Mouse (Mus musculus): Measurements from ENCODE around the gene Btbd19. TPM values are rescaled to one million over a fixed set of nuclear protein-coding genes. Genes with fewer than 3 reads are reported as not detected.

Gene Btbd19
- polyA plus RNA-seq, 1 experiment from 2014 or later = 4.8 TPM

DNA sequence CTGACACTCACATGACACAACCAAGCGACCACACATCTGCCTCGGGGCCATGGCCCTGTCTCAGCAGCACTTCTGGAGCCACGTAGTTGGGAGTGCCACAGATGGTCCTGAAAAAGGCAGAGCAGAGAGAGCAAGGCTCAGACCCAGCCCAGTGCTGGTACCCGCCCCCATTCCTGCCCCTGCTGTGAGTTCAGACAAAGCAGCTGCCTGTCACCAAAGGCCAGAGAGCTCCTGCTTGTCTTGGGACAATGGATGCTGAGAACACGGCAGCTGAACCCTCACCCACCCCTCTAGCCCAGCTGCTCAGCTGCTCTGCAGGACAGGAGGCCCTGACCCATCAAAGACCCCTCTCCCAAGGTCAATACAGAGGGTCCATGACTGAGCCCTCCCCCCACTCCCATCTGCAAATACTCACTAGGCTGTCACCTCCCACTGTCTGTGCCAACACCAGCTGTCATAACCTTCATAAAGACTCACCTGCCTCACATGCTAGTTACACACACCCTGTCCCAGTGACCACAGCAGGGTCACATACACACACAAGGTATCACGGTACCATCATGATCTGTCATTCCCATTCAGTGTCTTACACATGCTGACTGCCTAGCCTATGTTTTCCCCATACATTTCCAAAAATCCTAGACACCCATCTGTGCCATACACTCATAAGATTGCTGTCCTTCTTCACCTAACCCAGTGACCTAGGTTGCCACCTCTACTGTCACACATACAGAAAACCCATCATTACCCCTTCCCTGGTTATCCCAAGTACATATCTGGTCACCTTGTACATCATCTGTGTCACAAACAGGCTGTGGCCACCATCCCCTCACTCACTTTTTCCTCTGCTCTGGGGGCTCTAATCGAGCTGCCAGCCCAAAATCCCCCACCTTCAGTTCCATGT is 6.6 kb upstream of the Btbd19 start:
- peaks cover 64% of the 10 kb centered on the region for H3K4me1 ChIP-seq (replicated peaks)
- WGBS = 6% methylated on average over 7 of the region's 7 CpGs
- peaks cover 43% of the 10 kb centered on the region for H3K36me3 ChIP-seq
- H3K9me3 ChIP-seq = no peaks in the 10 kb centered on the region
- peak overlapping the region; percentile 95 for H3K4me3 ChIP-seq
- peak overlapping the region; percentile 93 for H3K27ac ChIP-seq
- peaks cover 32% of the 10 kb centered on the region for H3K27me3 ChIP-seq (ENCODE audit: insufficient read depth, poor library complexity, severe bottlenecking)
- DNase-seq (ENCODE audit: low spot score) = peak; percentile 92

DNA sequence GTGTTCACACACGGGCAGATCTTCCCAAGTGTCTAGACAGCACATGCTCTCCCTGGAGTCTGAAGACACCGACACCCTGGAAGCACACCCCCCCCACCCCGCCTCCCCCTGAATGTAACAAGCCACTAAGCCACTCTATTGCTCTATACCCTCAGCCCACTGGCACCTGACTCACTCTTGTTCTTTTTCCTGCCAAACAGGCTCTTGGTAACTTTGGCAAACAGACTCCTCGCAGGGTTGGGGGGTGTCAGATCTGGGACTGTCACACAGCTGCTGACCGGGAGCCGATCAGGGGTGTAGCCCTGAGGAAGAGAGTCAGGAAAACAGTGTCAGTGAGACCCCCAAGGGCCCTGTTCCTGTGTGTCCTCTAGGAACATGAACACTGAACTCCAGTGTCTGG is 5.7 kb upstream of the Btbd19 start:
- H3K27ac ChIP-seq = peak overlapping the region; percentile 93
- peaks cover 70% of the 10 kb centered on the region for H3K4me1 ChIP-seq (replicated peaks)
- 59% methylated on average over 6 of the region's 6 CpGs for WGBS
- H3K4me3 ChIP-seq = peak overlapping the region; percentile 95
- H3K27me3 ChIP-seq (ENCODE audit: insufficient read depth, poor library complexity, severe bottlenecking) = peaks cover 32% of the 10 kb centered on the region
- H3K9me3 ChIP-seq = no peaks in the 10 kb centered on the region
- no peak for DNase-seq (ENCODE audit: low spot score)
- H3K36me3 ChIP-seq = peaks cover 50% of the 10 kb centered on the region

DNA sequence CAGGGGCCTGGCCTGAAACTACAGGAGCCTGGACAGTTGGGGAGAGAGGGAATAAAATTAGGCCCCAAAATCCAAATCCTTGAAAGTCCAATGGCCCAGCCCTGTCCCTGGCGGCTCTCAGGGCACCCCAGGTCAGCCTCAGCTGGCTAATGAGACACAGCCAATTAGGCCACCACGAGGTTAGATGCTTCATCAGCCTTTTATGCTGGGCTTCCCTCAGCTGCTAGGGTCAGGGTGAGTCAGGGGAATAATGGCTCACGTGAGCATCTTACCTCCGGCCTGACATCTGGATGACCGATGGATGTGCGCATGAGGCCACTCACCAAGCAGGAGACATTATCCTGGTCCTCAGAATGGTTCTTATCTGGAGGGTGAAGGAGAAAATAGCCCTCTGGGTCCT is 5.3 kb upstream of the Btbd19 start:
- peaks cover 70% of the 10 kb centered on the region for H3K4me1 ChIP-seq (replicated peaks)
- H3K36me3 ChIP-seq = peaks cover 50% of the 10 kb centered on the region
- H3K4me3 ChIP-seq = peak overlapping the region; percentile 95
- 47% methylated on average over 6 of the region's 6 CpGs for WGBS
- peak; percentile 44 for DNase-seq (ENCODE audit: low spot score)
- peaks cover 32% of the 10 kb centered on the region for H3K27me3 ChIP-seq (ENCODE audit: insufficient read depth, poor library complexity, severe bottlenecking)
- H3K27ac ChIP-seq = peak overlapping the region; percentile 93
- H3K9me3 ChIP-seq = no peaks in the 10 kb centered on the region

DNA sequence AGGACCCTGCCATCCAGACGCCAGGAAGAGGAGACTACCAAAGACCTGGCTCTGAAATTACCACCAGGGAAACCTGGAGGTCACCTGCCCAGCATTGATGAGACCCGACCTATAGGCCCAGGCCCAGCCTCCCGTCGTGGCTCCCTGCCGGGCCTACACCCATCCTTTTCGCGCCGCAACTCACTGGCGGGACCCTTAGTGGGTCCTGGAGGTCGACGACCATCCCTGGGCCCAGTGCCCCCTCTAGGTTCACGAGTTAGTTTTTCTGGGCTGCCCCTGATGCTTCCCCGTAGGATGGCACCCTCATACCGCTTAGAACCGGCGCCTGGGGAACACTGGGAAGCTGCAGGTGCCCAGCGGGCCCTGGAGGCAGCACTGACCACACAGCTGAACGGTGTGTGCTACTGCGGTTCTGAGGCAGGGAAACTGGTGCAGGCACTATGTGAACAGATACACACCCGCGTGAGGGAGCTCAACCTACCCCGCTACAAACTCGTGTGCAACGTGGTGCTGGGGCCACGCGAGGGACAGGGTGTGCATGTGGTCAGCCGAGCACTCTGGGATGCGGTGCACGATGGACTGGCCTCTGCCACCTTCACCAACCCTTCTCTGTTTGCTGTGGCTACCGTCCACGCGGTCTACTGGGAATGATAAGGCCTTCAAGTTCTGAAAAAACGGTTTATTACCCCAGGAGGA is 2.6 kb upstream of the Btbd19 start:
- Histone ChIP-seq H3K27ac (peak overlapping the region; percentile 50), H3K36me3 (peaks cover 50% of the 10 kb centered on the region), H3K27me3 (ENCODE audit: insufficient read depth, poor library complexity, severe bottlenecking) (peaks cover 26% of the 10 kb centered on the region), H3K4me3 (no peak overlapping the region), H3K4me1 (replicated peaks) (peaks cover 77% of the 10 kb centered on the region), H3K9me3 (no peaks in the 10 kb centered on the region)
- DNase-seq (ENCODE audit: low spot score) = no peak
- 90% methylated on average over 33 of the region's 33 CpGs for WGBS

DNA sequence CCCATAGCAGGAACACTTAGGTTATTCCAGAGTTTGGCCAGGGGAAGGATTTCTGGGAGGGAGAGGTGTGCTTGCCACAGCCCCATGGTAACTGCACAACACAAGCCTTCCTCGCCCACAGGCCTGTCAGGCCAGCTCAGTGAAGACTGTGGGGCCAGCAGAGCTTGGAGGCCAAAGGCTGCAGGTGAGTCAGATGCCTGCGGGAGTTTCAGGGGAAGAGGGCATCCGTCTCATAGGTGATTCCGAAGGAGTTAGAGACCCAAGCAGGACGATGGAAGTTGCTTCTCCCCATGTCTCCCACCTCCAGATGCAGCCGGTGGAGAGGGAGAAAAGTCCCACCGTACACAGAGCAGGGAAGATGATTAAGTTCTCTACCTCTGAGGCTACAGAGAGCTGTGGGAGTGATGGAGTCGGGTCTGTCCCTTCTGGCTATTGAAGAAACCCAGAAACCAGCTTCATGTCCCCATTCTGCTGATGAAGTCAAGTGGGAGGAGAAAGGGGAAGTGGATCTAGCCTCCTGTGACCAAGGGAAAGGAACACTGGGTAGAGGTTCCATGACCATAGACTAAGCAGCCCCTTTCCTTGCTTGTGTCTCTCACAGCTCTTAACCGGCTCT is 1.3 kb upstream of the Btbd19 start, which contains the start of gene Tctex1d4:
Tctex1d4 (plus strand) TSS at position 120 of the 616 bp plus-strand sequence.
- Histone ChIP-seq H3K4me1 (replicated peaks) (peaks cover 63% of the 10 kb centered on the region), H3K27ac (peak within 1 kb of the TSS; percentile 87), H3K4me3 (peak within 1 kb of the TSS; percentile 14; the same call in 1 of the 2 replicates), H3K9me3 (no peaks in the 10 kb centered on the region), H3K27me3 (ENCODE audit: insufficient read depth, poor library complexity, severe bottlenecking) (peaks cover 13% of the 10 kb centered on the region), H3K36me3 (peaks cover 50% of the 10 kb centered on the region)
- no peak for DNase-seq (ENCODE audit: low spot score)
- WGBS = 82% methylated on average over 9 of the region's 9 CpGs

DNA sequence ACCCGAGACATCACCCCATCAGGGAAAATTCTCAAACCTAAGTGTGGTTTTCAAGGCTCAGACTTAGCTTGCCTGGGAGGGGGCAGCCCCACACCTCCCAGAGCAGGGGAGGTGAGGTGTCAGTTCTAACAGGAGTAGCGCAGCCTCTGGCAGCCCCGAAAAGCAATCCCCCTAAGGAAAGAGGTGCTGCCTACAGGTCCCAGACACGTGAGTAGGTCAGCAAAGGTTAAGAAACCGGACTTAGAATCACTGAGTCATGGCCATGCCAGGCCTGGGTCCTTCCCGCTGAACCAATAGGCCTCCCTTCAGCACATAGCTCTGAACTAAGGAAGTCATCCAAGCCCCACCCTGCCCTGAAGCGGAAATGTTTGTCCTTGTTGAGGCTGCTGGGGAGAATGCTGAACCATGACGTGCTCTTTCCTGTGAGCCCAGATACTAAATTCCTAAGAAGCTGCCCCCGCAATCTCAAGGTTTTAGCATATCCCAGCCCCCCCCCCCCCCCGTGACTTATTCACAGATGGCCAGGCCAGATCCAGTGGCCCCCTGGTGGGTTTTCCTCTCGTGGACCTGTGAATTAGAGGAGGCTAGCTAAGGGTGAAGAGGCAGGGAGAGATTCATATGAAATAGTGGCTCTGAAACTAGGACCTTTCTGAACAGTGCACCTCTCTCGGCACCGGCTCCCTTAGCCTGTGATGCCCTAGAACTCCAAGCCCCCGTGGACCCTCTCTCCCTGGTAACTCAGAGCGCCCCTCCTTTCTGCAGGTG is 567 bp upstream of the Btbd19 start:
- DNase-seq (ENCODE audit: low spot score) = peak; percentile 38
- Histone ChIP-seq H3K4me3 (0 out of 2 replicates have a peak overlapping the region, but pooled peaks have one; percentile 14), H3K27me3 (ENCODE audit: insufficient read depth, poor library complexity, severe bottlenecking) (peaks cover 6% of the 10 kb centered on the region; the same call in 1 of the 2 replicates), H3K9me3 (no peaks in the 10 kb centered on the region), H3K27ac (peak overlapping the region; percentile 87), H3K36me3 (peaks cover 44% of the 10 kb centered on the region), H3K4me1 (replicated peaks) (peaks cover 61% of the 10 kb centered on the region)
- WGBS = 48% methylated on average over 15 of the region's 15 CpGs

DNA sequence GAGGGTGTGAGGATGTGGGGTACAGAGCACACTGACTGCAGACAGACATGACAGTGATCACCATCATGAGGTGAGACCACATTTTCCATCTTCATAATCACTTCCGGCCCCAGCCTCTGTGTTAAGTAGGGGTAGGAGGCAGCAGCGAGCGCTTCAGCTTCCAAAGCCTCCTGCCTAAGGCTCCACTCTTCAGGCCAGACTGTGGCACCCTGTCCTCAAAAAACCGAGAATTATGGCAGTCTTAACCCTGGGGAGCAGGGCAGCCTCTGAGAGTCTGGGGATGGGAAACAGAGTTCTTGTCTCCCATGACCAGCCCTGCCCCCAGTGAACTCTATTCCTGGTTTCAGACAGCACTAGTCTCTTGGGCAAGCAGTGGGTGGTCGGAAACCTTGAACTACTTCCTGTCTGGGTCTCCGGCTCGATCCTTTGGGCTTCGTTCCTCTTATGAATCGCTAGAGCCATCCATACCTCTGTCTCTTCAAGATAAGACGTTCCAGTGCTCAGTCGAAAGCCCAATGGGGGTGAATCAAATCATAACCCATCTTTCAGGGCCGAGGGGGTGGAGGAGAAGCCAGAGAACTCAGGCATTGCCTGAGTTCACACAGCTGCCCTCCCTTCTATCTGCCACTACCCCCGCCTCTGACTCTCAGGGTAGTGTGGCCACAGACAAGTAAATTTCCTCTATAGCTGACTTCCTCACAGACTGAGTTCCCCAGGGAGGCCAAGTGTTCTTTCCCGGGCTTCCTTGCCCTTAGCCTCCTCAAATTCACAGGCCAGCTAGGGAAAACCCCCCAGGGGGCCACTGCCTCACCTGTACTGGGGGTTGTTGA is 792 bp downstream of the Btbd19 start:
- 76% methylated on average over 14 of the region's 14 CpGs for WGBS
- Histone ChIP-seq H3K36me3 (peaks cover 31% of the 10 kb centered on the region), H3K4me3 (peak overlapping the region; percentile 14; the same call in 1 of the 2 replicates), H3K27ac (peak overlapping the region; percentile 87), H3K9me3 (no peaks in the 10 kb centered on the region), H3K4me1 (replicated peaks) (peaks cover 56% of the 10 kb centered on the region), H3K27me3 (ENCODE audit: insufficient read depth, poor library complexity, severe bottlenecking) (no peaks in the 10 kb centered on the region)
- DNase-seq (ENCODE audit: low spot score) = no peak

DNA sequence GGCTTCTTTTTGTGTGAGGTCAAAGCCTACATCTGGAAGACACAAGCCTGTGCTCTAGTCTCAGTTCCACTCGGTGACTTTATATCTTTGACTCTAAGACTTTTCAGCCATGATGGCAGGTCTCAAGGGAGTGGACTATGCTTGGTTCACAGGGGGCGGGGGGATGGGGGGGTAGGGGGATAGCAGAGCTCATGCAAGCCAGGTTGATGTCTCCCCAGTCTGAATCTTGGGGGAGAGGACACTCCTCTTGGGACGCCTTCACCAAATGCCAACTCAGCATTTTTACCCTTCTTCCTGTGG is 1.4 kb downstream of the Btbd19 start:
- Histone ChIP-seq H3K9me3 (no peaks in the 10 kb centered on the region), H3K36me3 (peaks cover 25% of the 10 kb centered on the region), H3K27ac (peak overlapping the region; percentile 87; the same call in 1 of the 2 replicates), H3K4me3 (no peak overlapping the region), H3K4me1 (replicated peaks) (peaks cover 56% of the 10 kb centered on the region), H3K27me3 (ENCODE audit: insufficient read depth, poor library complexity, severe bottlenecking) (no peaks in the 10 kb centered on the region)
- WGBS = 87% methylated on average over 3 of the region's 3 CpGs
- DNase-seq (ENCODE audit: low spot score) = no peak

DNA sequence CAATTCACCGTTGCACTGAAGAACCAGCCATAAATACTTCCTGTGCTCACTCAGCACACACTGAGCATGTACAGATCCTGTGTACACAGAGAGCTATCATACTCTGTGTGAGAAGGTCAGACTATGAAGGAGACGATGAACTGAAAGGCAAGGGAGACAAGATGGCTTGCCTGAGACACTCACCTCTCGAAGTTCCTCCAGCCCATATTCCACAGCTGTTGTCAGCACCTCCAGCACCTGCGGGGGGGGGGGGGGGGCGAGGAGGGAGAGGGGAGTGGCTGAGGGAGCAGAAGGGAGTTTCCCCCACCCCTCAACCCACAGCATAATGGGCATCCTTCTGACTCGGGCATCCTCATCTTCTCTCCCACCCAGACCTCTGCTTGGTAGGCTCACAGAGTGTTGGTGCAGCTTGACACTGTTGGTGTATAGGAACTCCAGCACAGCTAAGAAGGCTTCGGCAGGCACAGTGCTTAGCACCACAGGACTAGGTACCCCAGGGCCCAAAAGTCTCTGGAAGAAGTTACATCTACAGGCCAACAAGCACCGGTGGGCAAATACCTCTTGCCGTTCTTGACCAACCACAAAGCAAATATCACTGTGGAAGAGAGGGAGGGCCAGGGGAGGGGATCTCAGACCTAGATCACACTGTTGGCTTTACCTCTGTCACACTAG is 1.8 kb downstream of the Btbd19 start:
- Histone ChIP-seq H3K27me3 (ENCODE audit: insufficient read depth, poor library complexity, severe bottlenecking) (no peaks in the 10 kb centered on the region), H3K9me3 (no peaks in the 10 kb centered on the region), H3K4me1 (replicated peaks) (peaks cover 51% of the 10 kb centered on the region), H3K27ac (peak overlapping the region; percentile 56; the same call in 1 of the 2 replicates), H3K36me3 (peaks cover 20% of the 10 kb centered on the region), H3K4me3 (no peak overlapping the region)
- DNase-seq (ENCODE audit: low spot score) = no peak
- WGBS = 76% methylated on average over 9 of the region's 9 CpGs

DNA sequence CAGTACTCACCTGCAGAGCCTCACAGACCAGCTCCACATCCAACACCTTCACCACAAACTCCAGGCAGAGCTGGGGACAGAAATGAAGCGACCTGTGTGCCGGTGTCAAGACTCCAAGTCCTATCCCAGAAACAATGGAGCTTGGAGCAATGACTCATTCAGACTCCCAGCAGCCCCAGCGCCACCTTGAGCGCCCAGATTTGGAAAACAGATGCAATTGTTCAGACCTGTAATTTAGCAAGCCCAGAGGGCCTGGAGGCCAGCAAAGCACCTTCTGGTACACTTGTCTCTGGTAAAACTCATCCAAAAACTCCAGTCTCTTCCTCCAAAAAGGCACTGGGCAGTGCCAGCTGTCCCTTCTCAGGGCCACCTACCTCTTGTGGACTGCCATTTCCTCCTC is 3.3 kb downstream of the Btbd19 start:
- WGBS = 83% methylated on average over 4 of the region's 4 CpGs
- H3K36me3 ChIP-seq = peaks cover 8% of the 10 kb centered on the region; the same call in 1 of the 2 replicates
- H3K27me3 ChIP-seq (ENCODE audit: insufficient read depth, poor library complexity, severe bottlenecking) = no peaks in the 10 kb centered on the region
- peak overlapping the region; percentile 18; the same call in 1 of the 2 replicates for H3K27ac ChIP-seq
- H3K4me1 ChIP-seq (replicated peaks) = peaks cover 51% of the 10 kb centered on the region
- H3K9me3 ChIP-seq = no peaks in the 10 kb centered on the region
- H3K4me3 ChIP-seq = no peak overlapping the region
- DNase-seq (ENCODE audit: low spot score) = no peak

All from hindbrain, embryonic 10.5 days (tissue).